Mouse (Mus musculus): Measurements from ENCODE around the gene Gpr155. TPM values are rescaled to one million over a fixed set of nuclear protein-coding genes. Genes with fewer than 3 reads are reported as not detected.

Gpr155 gene
- 9.4 and 9.8 TPM in 2 replicates for polyA plus RNA-seq (2015; fragmentation: Nextera tagmentation; extraction: Ambion mirVana)

DNA sequence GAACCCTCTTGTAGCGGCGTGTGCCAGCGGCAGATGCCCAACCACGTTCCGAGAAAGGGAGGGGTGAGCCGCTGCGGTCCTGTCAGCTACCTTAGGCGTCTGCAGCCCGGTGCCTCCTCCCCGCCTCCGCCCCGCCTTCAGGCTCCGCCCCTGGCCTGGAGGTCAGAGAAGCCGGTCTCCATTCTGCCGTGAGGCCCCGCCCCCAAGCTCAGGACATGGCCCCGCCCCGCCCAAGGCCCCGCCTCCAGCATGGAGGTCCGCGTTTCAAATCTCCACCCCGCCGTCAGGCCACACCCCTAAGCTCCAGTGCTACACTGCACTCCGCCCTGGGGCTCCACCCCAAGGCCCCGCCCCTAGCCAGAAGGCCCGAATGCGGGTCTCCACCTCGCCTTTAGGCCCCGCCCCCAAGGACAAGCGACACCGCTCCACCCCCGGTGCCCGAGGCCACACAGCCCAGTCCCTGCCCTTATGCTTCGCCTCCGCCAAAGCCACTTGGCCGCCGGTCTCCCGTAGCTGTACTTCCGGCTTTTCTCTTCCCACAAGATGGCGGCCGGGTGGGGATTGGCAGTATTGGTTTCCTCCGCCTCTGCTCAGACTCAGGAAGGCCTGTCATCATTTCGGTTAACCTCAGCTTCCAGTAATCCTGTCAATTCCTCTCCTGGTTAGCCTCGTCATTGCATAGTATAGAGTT, at the start of gene Gpr155:
Gene Gpr155 (minus strand): TSS at position 217 of the 691 bp plus-strand sequence.
- 1% methylated on average over 35 of the region's 44 CpGs for WGBS
- no peaks in the 10 kb centered on the region for H3K4me1 ChIP-seq (replicated peaks; ENCODE audit: insufficient read depth, low read length)
- peak within 1 kb of the TSS; percentile 67 for H3K4me3 ChIP-seq (replicated peaks; ENCODE audit: low read depth, low read length)
- peak; percentile 100 for DNase-seq (ENCODE audit: low spot score)
- TF ChIP-seq CTCF (IDR thresholded peaks at IDR 0.05; ENCODE audit: low read depth): no peak
- no peaks in the 10 kb centered on the region for H3K27me3 ChIP-seq (ENCODE audit: insufficient read depth, low read length)
- H3K9me3 ChIP-seq (replicated peaks; ENCODE audit: low read length): no peaks in the 10 kb centered on the region
- peak within 1 kb of the TSS; percentile 98 for H3K4me2 ChIP-seq (ENCODE audit: low read length)
- H3K27ac ChIP-seq: peak within 1 kb of the TSS; percentile 77
- ATAC-seq (replicated peaks; ENCODE audit: low FRiP score, low read depth): peak; percentile 99
- no peaks in the 10 kb centered on the region for H3K36me3 ChIP-seq (ENCODE audit: insufficient read depth, low read length)
- H3K9ac ChIP-seq (ENCODE audit: low read depth, low read length): peak within 1 kb of the TSS; percentile 67

DNA sequence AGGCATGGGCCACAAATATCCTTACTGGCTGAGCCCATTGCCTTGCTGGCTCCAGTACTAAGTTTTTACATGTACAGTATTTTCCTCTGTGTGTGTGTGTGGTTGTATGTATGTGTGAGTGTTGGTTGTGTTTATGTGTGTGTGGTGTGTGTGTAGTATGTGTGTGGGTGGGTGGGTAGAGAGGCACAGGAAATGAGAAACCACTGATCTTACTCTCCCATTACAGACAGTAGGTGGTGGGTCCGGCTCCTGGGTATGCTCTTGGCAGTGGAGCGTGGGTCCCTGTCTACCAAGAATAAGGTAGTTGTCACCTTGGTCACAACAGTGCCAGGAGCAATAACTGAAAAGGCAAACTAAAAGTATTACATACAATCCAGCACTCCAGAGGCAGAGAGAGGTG, 49.5 kb upstream of the Gpr155 start:
- Histone ChIP-seq H3K9me3 (replicated peaks; ENCODE audit: low read length) (no peaks in the 10 kb centered on the region), H3K27ac (no peak overlapping the region), H3K4me2 (ENCODE audit: low read length) (no peak overlapping the region), H3K9ac (ENCODE audit: low read depth, low read length) (no peak overlapping the region), H3K4me3 (replicated peaks; ENCODE audit: low read depth, low read length) (no peak overlapping the region), H3K4me1 (replicated peaks; ENCODE audit: insufficient read depth, low read length) (no peaks in the 10 kb centered on the region), H3K36me3 (ENCODE audit: insufficient read depth, low read length) (peaks cover 44% of the 10 kb centered on the region; the same call in 1 of the 2 replicates), H3K27me3 (ENCODE audit: insufficient read depth, low read length) (no peaks in the 10 kb centered on the region)
- TF ChIP-seq CTCF (IDR thresholded peaks at IDR 0.05; ENCODE audit: low read depth): no peak
- 91% methylated on average over 2 of the region's 2 CpGs for WGBS
- DNase-seq (ENCODE audit: low spot score) (no peak), ATAC-seq (replicated peaks; ENCODE audit: low FRiP score, low read depth) (no peak)

DNA sequence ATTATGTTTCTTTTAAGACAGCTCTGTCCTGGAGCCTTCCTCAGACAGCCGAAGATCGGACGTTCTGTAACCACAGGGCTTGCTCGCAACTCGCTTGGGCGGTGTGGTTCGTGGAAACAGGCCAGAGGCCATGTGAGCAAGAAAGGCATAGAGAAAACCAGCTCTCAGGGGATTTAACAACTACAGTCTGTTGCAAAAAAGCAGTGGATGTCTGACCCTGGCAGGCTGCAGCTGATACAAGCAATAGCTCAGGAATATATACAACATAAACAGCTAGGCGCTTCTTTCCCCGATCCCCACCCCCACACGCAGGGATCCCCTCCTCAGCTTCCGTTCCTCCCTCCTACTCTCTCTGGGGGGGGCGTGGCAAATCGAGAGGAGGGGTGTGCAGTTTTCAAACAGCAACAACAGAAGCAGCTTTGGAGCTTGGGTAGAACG, 45.6 kb upstream of the Gpr155 start:
- DNase-seq (ENCODE audit: low spot score) (peak; percentile 73), ATAC-seq (replicated peaks; ENCODE audit: low FRiP score, low read depth) (no peak)
- Histone ChIP-seq H3K27ac (no peak overlapping the region; the same call in 1 of the 2 replicates), H3K9me3 (replicated peaks; ENCODE audit: low read length) (no peaks in the 10 kb centered on the region), H3K9ac (ENCODE audit: low read depth, low read length) (no peak overlapping the region), H3K4me3 (replicated peaks; ENCODE audit: low read depth, low read length) (no peak overlapping the region), H3K4me2 (ENCODE audit: low read length) (peak overlapping the region; percentile 32), H3K4me1 (replicated peaks; ENCODE audit: insufficient read depth, low read length) (no peaks in the 10 kb centered on the region), H3K27me3 (ENCODE audit: insufficient read depth, low read length) (no peaks in the 10 kb centered on the region), H3K36me3 (ENCODE audit: insufficient read depth, low read length) (peaks cover 28% of the 10 kb centered on the region; the same call in 1 of the 2 replicates)
- 30% methylated on average over 14 of the region's 14 CpGs for WGBS
- no peak for TF ChIP-seq CTCF (IDR thresholded peaks at IDR 0.05; ENCODE audit: low read depth)

DNA sequence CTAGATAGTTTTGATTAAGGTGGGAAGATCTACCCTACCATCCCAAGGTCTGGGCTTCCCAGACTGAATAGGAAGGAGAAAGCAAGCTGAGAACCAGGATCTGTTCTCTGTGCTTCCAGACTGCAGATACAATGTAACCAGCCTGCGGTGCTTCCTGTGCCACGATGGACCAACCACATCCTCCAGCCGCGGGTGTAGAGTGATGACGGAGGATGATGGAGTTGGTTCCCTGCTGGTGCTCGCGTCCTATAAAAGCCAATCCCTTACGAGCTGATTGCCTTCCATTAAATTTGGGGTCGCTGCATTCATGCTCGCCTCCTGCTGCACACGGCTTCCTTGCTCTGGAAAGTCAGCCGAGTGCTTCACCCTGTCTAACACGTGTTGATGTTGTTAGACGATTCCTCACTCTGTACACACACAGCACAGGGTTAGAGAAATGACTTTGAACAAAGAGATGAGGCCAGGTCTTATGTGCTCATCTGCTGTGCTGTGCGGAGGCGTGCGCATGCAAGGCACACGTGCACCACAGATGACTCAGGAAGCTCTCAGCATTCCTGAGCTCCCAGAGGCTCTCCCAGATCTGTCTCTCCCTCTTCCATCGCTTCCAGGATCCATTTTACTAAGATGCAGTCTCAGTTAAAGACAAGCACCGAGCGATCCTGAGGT, 42.6 kb upstream of the Gpr155 start:
- Histone ChIP-seq H3K27me3 (ENCODE audit: insufficient read depth, low read length) (no peaks in the 10 kb centered on the region), H3K4me2 (ENCODE audit: low read length) (no peak overlapping the region), H3K9ac (ENCODE audit: low read depth, low read length) (no peak overlapping the region), H3K36me3 (ENCODE audit: insufficient read depth, low read length) (peaks cover 9% of the 10 kb centered on the region; the same call in 1 of the 2 replicates), H3K27ac (no peak overlapping the region), H3K4me1 (replicated peaks; ENCODE audit: insufficient read depth, low read length) (no peaks in the 10 kb centered on the region), H3K9me3 (replicated peaks; ENCODE audit: low read length) (no peaks in the 10 kb centered on the region), H3K4me3 (replicated peaks; ENCODE audit: low read depth, low read length) (no peak overlapping the region)
- TF ChIP-seq CTCF (IDR thresholded peaks at IDR 0.05; ENCODE audit: low read depth): no peak
- ATAC-seq (replicated peaks; ENCODE audit: low FRiP score, low read depth) (no peak), DNase-seq (ENCODE audit: low spot score) (no peak)
- WGBS: 63% methylated on average over 21 of the region's 21 CpGs

DNA sequence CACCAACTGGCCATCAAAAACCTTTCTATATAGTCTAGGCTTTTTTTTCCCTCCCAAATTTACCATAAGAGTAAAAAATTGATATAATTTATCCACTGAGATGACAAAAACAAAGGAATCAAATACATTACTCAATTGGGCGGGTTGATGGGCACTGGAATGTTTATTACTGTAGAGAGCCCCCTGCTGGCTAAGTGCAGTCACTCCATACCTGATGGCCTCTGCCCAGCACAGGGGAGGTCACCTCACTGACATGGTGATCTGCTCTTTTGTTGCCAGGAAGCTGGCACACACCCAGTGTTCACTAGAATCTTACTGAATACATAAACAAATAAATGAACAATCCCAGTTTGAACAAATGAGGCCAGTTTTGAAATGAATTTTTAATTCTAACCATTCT, 40.9 kb upstream of the Gpr155 start:
- Histone ChIP-seq H3K36me3 (ENCODE audit: insufficient read depth, low read length) (no peaks in the 10 kb centered on the region), H3K4me2 (ENCODE audit: low read length) (no peak overlapping the region), H3K9me3 (replicated peaks; ENCODE audit: low read length) (no peaks in the 10 kb centered on the region), H3K4me3 (replicated peaks; ENCODE audit: low read depth, low read length) (no peak overlapping the region), H3K9ac (ENCODE audit: low read depth, low read length) (no peak overlapping the region), H3K4me1 (replicated peaks; ENCODE audit: insufficient read depth, low read length) (no peaks in the 10 kb centered on the region), H3K27me3 (ENCODE audit: insufficient read depth, low read length) (no peaks in the 10 kb centered on the region), H3K27ac (no peak overlapping the region)
- TF ChIP-seq CTCF (IDR thresholded peaks at IDR 0.05; ENCODE audit: low read depth): peak; percentile 74
- ATAC-seq (replicated peaks; ENCODE audit: low FRiP score, low read depth) (no peak), DNase-seq (ENCODE audit: low spot score) (peak; percentile 68)
- WGBS: 22% methylated on average over 1 of the region's 1 CpGs

DNA sequence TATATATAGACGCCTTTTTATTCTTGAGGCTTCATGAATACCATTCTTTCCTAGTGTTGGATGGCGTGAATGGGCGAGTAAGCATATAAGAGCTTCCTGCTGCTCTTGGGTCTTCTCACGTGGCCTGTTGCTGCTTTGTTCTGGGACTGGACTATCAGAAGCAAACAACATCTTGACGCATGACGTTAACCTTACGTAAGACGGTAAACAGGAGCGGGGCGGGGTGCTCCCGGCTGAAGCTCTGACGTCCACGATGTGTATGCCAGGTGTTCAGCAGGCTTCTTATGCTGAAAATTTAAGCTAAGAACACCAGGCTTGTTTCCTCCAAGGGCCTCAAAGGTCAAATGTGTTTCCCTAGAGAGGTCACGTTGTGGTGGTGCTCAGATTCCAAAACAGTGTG, 39.5 kb upstream of the Gpr155 start:
- no peak overlapping the region for H3K4me2 ChIP-seq (ENCODE audit: low read length)
- DNase-seq (ENCODE audit: low spot score): no peak
- H3K27ac ChIP-seq: no peak overlapping the region
- TF ChIP-seq CTCF (IDR thresholded peaks at IDR 0.05; ENCODE audit: low read depth): no peak
- ATAC-seq (replicated peaks; ENCODE audit: low FRiP score, low read depth): no peak
- H3K9me3 ChIP-seq (replicated peaks; ENCODE audit: low read length): no peaks in the 10 kb centered on the region
- 75% methylated on average over 14 of the region's 14 CpGs for WGBS
- no peak overlapping the region for H3K4me3 ChIP-seq (replicated peaks; ENCODE audit: low read depth, low read length)
- H3K9ac ChIP-seq (ENCODE audit: low read depth, low read length): no peak overlapping the region
- no peaks in the 10 kb centered on the region for H3K36me3 ChIP-seq (ENCODE audit: insufficient read depth, low read length)
- no peaks in the 10 kb centered on the region for H3K27me3 ChIP-seq (ENCODE audit: insufficient read depth, low read length)
- H3K4me1 ChIP-seq (replicated peaks; ENCODE audit: insufficient read depth, low read length): no peaks in the 10 kb centered on the region
